Mouse (Mus musculus): ENCODE measurements around the gene Zbp1.

GRCm38 (mm10) chr2:173174569-173174968 lies 44.2 kb downstream of the Zbp1 start:
- TF ChIP-seq CTCF (IDR thresholded peaks at IDR 0.05; ENCODE audit: low read depth) (no peak), EP300 (IDR thresholded peaks at IDR 0.05; ENCODE audit: low read depth) (no peak)

Data from liver, postnatal 0 days (tissue).